Mouse (Mus musculus): Measurements from ENCODE around the gene Rhox2b.
"Not testable (repeated sequence)": the region's sequence is repeated elsewhere in the genome, so short reads cannot be mapped to it uniquely, and the experiment has no call there.

Gene Rhox2b

DNA sequence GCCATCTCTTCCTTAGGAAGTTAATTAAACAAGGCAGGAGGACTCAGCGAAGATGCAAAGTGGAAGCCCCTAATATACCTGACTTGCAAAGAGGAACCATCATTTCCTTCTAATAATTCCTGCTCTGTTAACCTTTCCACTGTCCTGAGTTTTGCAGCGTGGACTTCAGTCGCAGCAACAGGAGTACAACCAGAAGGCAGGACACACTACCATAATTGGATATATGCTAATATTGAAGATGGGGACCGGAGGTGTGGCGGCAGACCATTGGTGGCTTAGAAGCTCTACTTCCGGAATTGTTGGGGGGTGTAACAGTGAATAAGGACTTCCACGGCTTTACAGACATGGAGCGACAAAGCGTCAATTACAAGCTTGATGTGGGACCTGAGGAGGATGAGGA is at the start of gene Rhox2b:
TSS of gene Rhox2b (plus strand) at position 301 of the 400 bp plus-strand sequence.
- not testable (repeated sequence) for DNase-seq

DNA sequence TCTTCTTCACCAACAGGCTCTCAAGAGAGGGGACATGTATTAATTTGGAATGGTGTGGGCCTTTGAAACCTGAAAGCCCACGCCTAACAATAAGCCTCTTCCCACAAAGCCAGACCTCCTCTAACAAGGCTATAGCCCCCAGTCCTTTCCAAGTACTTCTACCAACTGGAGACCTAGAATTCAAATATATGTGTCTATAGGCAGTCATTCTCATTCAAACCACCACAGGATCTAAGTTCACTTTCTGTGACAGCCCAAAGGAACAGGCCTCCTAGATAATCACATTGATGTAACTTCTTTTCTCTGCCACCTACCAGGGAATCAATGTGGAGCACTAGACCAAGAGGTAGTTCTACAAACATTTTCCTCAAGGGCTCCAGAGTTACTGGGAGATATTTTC is 32.1 kb upstream of the Rhox2b start, which contains the start of gene Rhox3a2:
TSS of gene Rhox3a2 (plus strand) at position 301 of the 400 bp plus-strand sequence.
- not testable (repeated sequence) for DNase-seq

DNA sequence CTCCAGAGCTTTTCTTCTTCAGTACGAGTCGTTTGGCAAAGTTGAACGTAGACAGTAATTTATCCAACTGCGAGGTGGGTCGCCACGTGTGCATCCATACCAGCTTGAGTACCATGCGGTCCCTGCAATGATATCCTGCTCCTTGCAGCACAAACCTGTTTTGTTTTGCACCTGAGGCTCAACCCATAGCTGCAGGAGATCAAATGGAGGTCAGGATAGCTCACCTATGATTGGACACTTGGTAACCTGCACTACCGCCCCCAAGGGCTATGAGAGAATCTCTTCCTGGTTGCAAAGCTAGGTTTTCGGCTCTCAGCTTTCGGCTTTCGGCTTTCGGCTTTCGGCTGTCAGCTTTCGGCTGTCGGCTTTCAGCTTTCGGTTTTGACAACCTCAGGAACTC is 21.3 kb upstream of the Rhox2b start, which contains the start of gene Rhox4a2:
TSS of gene Rhox4a2 (plus strand) at position 301 of the 400 bp plus-strand sequence.
- not testable (repeated sequence) for DNase-seq

DNA sequence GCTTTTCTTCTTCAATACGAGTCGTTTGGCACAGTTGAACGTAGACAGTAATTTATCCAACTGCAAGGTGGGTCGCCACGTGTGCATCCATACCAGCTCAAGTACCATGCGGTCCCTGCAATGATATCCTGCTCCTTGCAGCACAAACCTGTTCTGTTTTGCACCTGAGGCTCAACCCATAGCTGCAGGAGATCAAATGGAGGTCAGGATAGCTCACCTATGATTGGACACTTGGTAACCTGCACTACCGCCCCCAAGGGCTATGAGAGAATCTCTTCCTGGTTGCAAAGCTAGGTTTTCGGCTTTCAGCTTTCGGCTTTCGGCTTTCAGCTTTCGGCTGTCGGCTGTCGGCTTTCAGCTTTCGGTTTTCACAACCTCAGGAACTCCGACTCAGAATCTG is 20.3 kb downstream of the Rhox2b start, which contains the start of gene Rhox4b:
TSS of gene Rhox4b (plus strand) at position 301 of the 400 bp plus-strand sequence.
- not testable (repeated sequence) for DNase-seq

DNA sequence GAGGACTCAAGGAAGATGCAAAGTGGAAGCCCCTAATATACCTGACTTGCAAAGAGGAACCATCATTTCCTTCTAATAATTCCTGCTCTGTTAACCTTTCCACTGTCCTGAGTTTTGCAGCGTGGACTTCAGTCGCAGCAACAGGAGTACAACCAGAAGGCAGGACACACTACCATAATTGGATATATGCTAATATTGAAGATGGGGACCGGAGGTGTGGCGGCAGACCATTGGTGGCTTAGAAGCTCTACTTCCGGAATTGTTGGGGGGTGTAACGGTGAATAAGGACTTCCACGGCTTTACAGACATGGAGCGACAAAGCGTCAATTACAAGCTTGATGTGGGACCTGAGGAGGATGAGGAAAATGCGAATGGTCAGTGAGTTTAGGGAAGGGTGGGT is 41.5 kb downstream of the Rhox2b start, which contains the start of gene Rhox2c:
TSS of gene Rhox2c (plus strand) at position 301 of the 400 bp plus-strand sequence.
- DNase-seq = not testable (repeated sequence)

DNA sequence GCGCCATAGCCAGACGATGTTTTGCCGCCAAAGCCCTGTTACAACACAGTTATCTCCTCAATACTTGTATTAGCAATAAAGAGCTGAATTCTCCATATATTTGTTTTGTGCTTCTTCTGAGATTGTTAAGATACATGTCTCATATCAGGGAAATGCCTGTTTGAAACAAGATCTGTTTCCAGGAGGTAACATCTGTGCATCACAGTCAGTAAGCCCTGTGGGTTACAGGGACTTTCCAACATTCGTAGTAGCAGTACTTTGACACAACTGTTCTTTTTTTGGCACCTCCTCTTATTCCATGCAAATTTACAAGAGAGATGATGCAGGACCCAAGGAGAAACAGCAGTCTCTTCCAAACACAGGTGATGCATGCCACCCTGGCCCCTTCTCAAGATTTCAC is 46.4 kb downstream of the Rhox2b start, which contains the start of gene Rhox3c:
TSS of gene Rhox3c (plus strand) at position 301 of the 400 bp plus-strand sequence.
- not testable (repeated sequence) for DNase-seq

Data from kidney, postnatal 36 days (tissue).